Mouse (Mus musculus) lung, postnatal 0 days (tissue): ENCODE results near the gene Tubb5. TPM values are rescaled to one million over a fixed set of nuclear protein-coding genes. Genes with fewer than 3 reads are reported as not detected.
A peak's percentile ranks its signal among the peaks of the same experiment; 100 is the strongest.

ENCODE experiments used
- ATAC-seq: fragments of 200-750 bp; cut with Nextera tagmentation; 2 replicates; pipeline ENCODE4 v1.8.0; 2017; ENCODE audit warnings: moderate library complexity
- DNase-seq: peaks from one replicate; pipeline ENCODE4 v3.0.0-alpha.2; 2016; ENCODE audit warnings: low spot score
- H3K27ac ChIP-seq: fragments of 300-500 bp; sonication (generic); 2 replicates; pipeline ENCODE4 v1.5.1; 2014; ENCODE audit warnings: antibody characterized with exemption, mild to moderate bottlenecking, low read length, mixed read lengths
- H3K27me3 ChIP-seq: fragments of 300-500 bp; sonication (generic); replicated peaks from 2 replicates; pipeline ENCODE4 v1.6.1; 2014; ENCODE audit warnings: low read length, mixed read lengths; ENCODE audit not compliant: insufficient read depth
- H3K36me3 ChIP-seq: fragments of 300-500 bp; sonication (generic); 2 replicates; pipeline ENCODE4 v1.6.1; 2014; ENCODE audit warnings: low read length, mixed read lengths; ENCODE audit not compliant: insufficient read depth
- H3K4me1 ChIP-seq: fragments of 300-500 bp; sonication (generic); 2 replicates; pipeline ENCODE4 v1.6.1; 2014; ENCODE audit warnings: antibody characterized with exemption, low read depth, low read length, mixed read lengths; ENCODE audit not compliant: insufficient read depth
- H3K4me2 ChIP-seq: fragments of 300-500 bp; sonication (generic); replicated peaks from 2 replicates; pipeline ENCODE4 v1.6.1; 2014; ENCODE audit warnings: low read depth, mild to moderate bottlenecking, low read length, moderate library complexity, mixed read lengths
- H3K4me3 ChIP-seq: fragments of 300-500 bp; sonication (generic); 2 replicates; pipeline ENCODE4 v1.5.1; 2014; ENCODE audit warnings: low read depth, low read length
- H3K9ac ChIP-seq: fragments of 300-500 bp; sonication (generic); replicated peaks from 2 replicates; pipeline ENCODE4 v1.6.1; 2014; ENCODE audit warnings: low read depth, mild to moderate bottlenecking
- H3K9me3 ChIP-seq: fragments of 300-500 bp; sonication (generic); 2 replicates; pipeline ENCODE4 v1.6.1; 2016; ENCODE audit warnings: low read length, mixed read lengths
- CTCF ChIP-seq: IDR thresholded peaks from 2 replicates; pipeline ENCODE4 v1.5.1; 2016; ENCODE audit warnings: antibody characterized with exemption, mild to moderate bottlenecking
- EP300 ChIP-seq: IDR thresholded peaks from 2 replicates; pipeline ENCODE4 v1.6.1; 2016; ENCODE audit warnings: antibody characterized with exemption, mild to moderate bottlenecking, control low read depth
- WGBS: fragments of 180-500 bp; shearing (Covaris S2); extraction: QIAGEN DNeasy Blood & Tissue Kit; methylation state at CpG from one replicate; pipeline ENCODE4 v1.1.7; 2014; 5-methylcytosine and 5-hydroxymethylcytosine counted together
- microRNA-seq: library from miRNA; unstranded; fragments of <30 nt; microRNA quantifications from one replicate; pipeline ENCODE4, GENCODE M21; 2016
- polyA plus RNA-seq: library from polyadenylated mRNA; unstranded; fragments of >200 nt; fragmentation: Nextera tagmentation; extraction: Ambion mirVana; gene quantifications from 2 replicates; pipeline ENCODE4 v1.2.1, GENCODE M21; 2015

The Tubb5 gene
- polyA plus RNA-seq, 1 experiment from 2014 or later = 292 TPM

GRCm38 (mm10) chr17:35785140-35785539 lies 53.0 kb downstream of the Tubb5 start:
- WGBS = 78% methylated on average over 4 of the region's 4 CpGs
- Histone ChIP-seq H3K9ac (no peak overlapping the region), H3K36me3 (no peaks in the 10 kb centered on the region), H3K4me2 (no peak overlapping the region), H3K27me3 (no peaks in the 10 kb centered on the region), H3K9me3 (no peaks in the 10 kb centered on the region), H3K27ac (no peak overlapping the region), H3K4me3 (no peak overlapping the region), H3K4me1 (no peaks in the 10 kb centered on the region)
- ATAC-seq (no peak), DNase-seq (no peak)
- no peak for TF ChIP-seq EP300
- TF ChIP-seq CTCF = no peak

- Histone ChIP-seq H3K27me3 (no peaks in the 10 kb centered on the region), H3K9me3 (no peaks in the 10 kb centered on the region), H3K36me3 (no peaks in the 10 kb centered on the region), H3K4me3 (no peak overlapping the region), H3K9ac (no peak overlapping the region), H3K27ac (no peak overlapping the region), H3K4me2 (no peak overlapping the region), H3K4me1 (peaks cover 5% of the 10 kb centered on the region; the same call in 1 of the 2 replicates)
- TF ChIP-seq EP300 (peak; percentile 44; the same call in 1 of the 2 replicates), CTCF (no peak)
- DNase-seq (peak; percentile 63), ATAC-seq (peak; percentile 87)
- WGBS = 72% methylated on average over 6 of the region's 6 CpGs
Measured at GRCm38 (mm10) chr17:35783944-35784343, 54.2 kb downstream of the Tubb5 start.

Small RNA genes lying within 50 kb of the gene (microRNA-seq; reads per million reads assigned to microRNA genes)
- 2.2 reads per million for gene Gm28033

Other genes starting within 250 kb of the Tubb5 start
- 483 and 564 TPM in 2 replicates for gene Sfta2, start 236.8 kb downstream of the Tubb5 start, polyA plus RNA-seq
- not detected in 2 replicates for gene Gm9573, start 211.7 kb downstream of the Tubb5 start, polyA plus RNA-seq
- gene Mucl3, start 194.6 kb downstream of the Tubb5 start, polyA plus RNA-seq = 1.1 and 1.7 TPM in 2 replicates
- gene Vars2, start 170.7 kb downstream of the Tubb5 start, polyA plus RNA-seq = 11.4 and 15.2 TPM in 2 replicates
- gene Gtf2h4, start 164.6 kb downstream of the Tubb5 start, polyA plus RNA-seq = 19.2 and 21.4 TPM in 2 replicates
- 64.2 and 79.3 TPM in 2 replicates for gene Ddr1, start 133.7 kb downstream of the Tubb5 start, polyA plus RNA-seq
- gene Ier3, start 16.6 kb downstream of the Tubb5 start, polyA plus RNA-seq = 205 and 234 TPM in 2 replicates
- 106 and 117 TPM in 2 replicates for gene Flot1, start 15.1 kb downstream of the Tubb5 start, polyA plus RNA-seq
- 2.8 and 3.1 TPM in 2 replicates for gene Mdc1, start 3.2 kb upstream of the Tubb5 start, polyA plus RNA-seq
- gene Nrm, start 23.0 kb upstream of the Tubb5 start, polyA plus RNA-seq = 21.4 and 22.9 TPM in 2 replicates
- 23.4 and 25.4 TPM in 2 replicates for gene Ppp1r18, start 27.3 kb upstream of the Tubb5 start, polyA plus RNA-seq
- 22.3 and 25.8 TPM in 2 replicates for gene Dhx16, start 41.5 kb upstream of the Tubb5 start, polyA plus RNA-seq
- 15.9 and 18.5 TPM in 2 replicates for gene 2310061I04Rik, start 59.1 kb upstream of the Tubb5 start, polyA plus RNA-seq
- 19.3 and 24.6 TPM in 2 replicates for gene Atat1, start 71.8 kb upstream of the Tubb5 start, polyA plus RNA-seq
- 40.7 and 44.8 TPM in 2 replicates for gene Mrps18b, start 78.1 kb upstream of the Tubb5 start, polyA plus RNA-seq
- gene Ppp1r10, start 78.1 kb upstream of the Tubb5 start, polyA plus RNA-seq = 21.4 and 23.5 TPM in 2 replicates
- gene Abcf1, start 131.5 kb upstream of the Tubb5 start, polyA plus RNA-seq = 61.2 and 67.8 TPM in 2 replicates
- 29.6 and 32.1 TPM in 2 replicates for gene Gnl1, start 141.5 kb upstream of the Tubb5 start, polyA plus RNA-seq
- 12.6 and 12.9 TPM in 2 replicates for gene Prr3, start 141.9 kb upstream of the Tubb5 start, polyA plus RNA-seq
- gene H2-T24, start 182.3 kb upstream of the Tubb5 start, polyA plus RNA-seq = 2.7 and 3.7 TPM in 2 replicates
- 50.4 and 53.1 TPM in 2 replicates for gene H2-T23, start 194.5 kb upstream of the Tubb5 start, polyA plus RNA-seq
- 23.9 and 24.4 TPM in 2 replicates for gene H2-T22, start 204.4 kb upstream of the Tubb5 start, polyA plus RNA-seq
- gene Gm6034, start 204.7 kb upstream of the Tubb5 start, polyA plus RNA-seq = not detected in 2 replicates
- gene Gm11127, start 220.1 kb upstream of the Tubb5 start, polyA plus RNA-seq = not detected in 2 replicates